Mouse (Mus musculus): ENCODE data around the gene Elf1. TPM values are rescaled to one million over a fixed set of nuclear protein-coding genes. Genes with fewer than 3 reads are reported as not detected.
A peak's percentile ranks its signal among the peaks of the same experiment; 100 is the strongest.

The Elf1 gene
- total and polyA plus RNA-seq, 3 experiments = 4.7 to 141 (median 79.0) TPM

- Histone ChIP-seq H3K27me3 (ENCODE audit: insufficient read depth, low read length) (no peaks in the 10 kb centered on the region), H3K9me3 (replicated peaks) (no peaks in the 10 kb centered on the region), H3K4me1 (ENCODE audit: insufficient read depth, low read depth, low read length) (peaks cover 73% of the 10 kb centered on the region), H3K36me3 (replicated peaks) (peaks cover 27% of the 10 kb centered on the region), H3K4me3 (ENCODE audit: low read depth, low read length) (peak overlapping the region; percentile 22; the same call in 1 of the 2 replicates)
- peak; percentile 42 for ATAC-seq (ENCODE audit: extremely low read depth, insufficient number of reproducible peaks, low FRiP score, poor library complexity, severe bottlenecking)
- TF ChIP-seq CTCF (IDR thresholded peaks at IDR 0.05; ENCODE audit: low read depth, low read length) (no peak), GATA2 (IDR thresholded peaks at IDR 0.05; ENCODE audit: borderline replicate concordance, low read depth, low read length) (no peak), GATA1 (IDR thresholded peaks at IDR 0.05; ENCODE audit: borderline replicate concordance, low read length) (no peak), TAL1 (conservative IDR thresholded peaks at IDR 0.05; ENCODE audit: low read depth, low read length) (no peak), POLR2AphosphoS5 (IDR thresholded peaks at IDR 0.05; ENCODE audit: insufficient replicate concordance, low read depth, low read length) (no peak)
- peak; percentile 19 for DNase-seq (ENCODE audit: low spot score)
These were observed 54.3 kb downstream of the Elf1 start for GRCm38 (mm10) chr14:79535318-79535717.

- Histone ChIP-seq H3K36me3 (replicated peaks) (peaks cover 27% of the 10 kb centered on the region), H3K4me3 (ENCODE audit: low read depth, low read length) (peak overlapping the region; percentile 2; the same call in 1 of the 2 replicates), H3K4me1 (ENCODE audit: insufficient read depth, low read depth, low read length) (peaks cover 68% of the 10 kb centered on the region), H3K27me3 (ENCODE audit: insufficient read depth, low read length) (no peaks in the 10 kb centered on the region), H3K9me3 (replicated peaks) (no peaks in the 10 kb centered on the region)
- ATAC-seq (ENCODE audit: extremely low read depth, insufficient number of reproducible peaks, low FRiP score, poor library complexity, severe bottlenecking) (no peak), DNase-seq (ENCODE audit: low spot score) (no peak)
- TF ChIP-seq TAL1 (conservative IDR thresholded peaks at IDR 0.05; ENCODE audit: low read depth, low read length) (no peak), GATA1 (IDR thresholded peaks at IDR 0.05; ENCODE audit: borderline replicate concordance, low read length) (no peak), GATA2 (IDR thresholded peaks at IDR 0.05; ENCODE audit: borderline replicate concordance, low read depth, low read length) (no peak), POLR2AphosphoS5 (IDR thresholded peaks at IDR 0.05; ENCODE audit: insufficient replicate concordance, low read depth, low read length) (no peak), CTCF (IDR thresholded peaks at IDR 0.05; ENCODE audit: low read depth, low read length) (no peak)
These were observed 55.0 kb downstream of the Elf1 start for GRCm38 (mm10) chr14:79536011-79536410.

GRCm38 (mm10) chr14:79536837-79537236 is 55.8 kb downstream of the Elf1 start:
- no peaks in the 10 kb centered on the region for H3K9me3 ChIP-seq (replicated peaks)
- DNase-seq (ENCODE audit: low spot score) = no peak
- H3K27me3 ChIP-seq (ENCODE audit: insufficient read depth, low read length) = no peaks in the 10 kb centered on the region
- no peak overlapping the region; the same call in 1 of the 2 replicates for H3K4me3 ChIP-seq (ENCODE audit: low read depth, low read length)
- peaks cover 66% of the 10 kb centered on the region for H3K4me1 ChIP-seq (ENCODE audit: insufficient read depth, low read depth, low read length)
- peaks cover 33% of the 10 kb centered on the region for H3K36me3 ChIP-seq (replicated peaks)
- ATAC-seq (ENCODE audit: extremely low read depth, insufficient number of reproducible peaks, low FRiP score, poor library complexity, severe bottlenecking) = no peak
- no peak for TF ChIP-seq POLR2AphosphoS5 (IDR thresholded peaks at IDR 0.05; ENCODE audit: insufficient replicate concordance, low read depth, low read length)
- TF ChIP-seq CTCF (IDR thresholded peaks at IDR 0.05; ENCODE audit: low read depth, low read length) = no peak
- TF ChIP-seq GATA1 (IDR thresholded peaks at IDR 0.05; ENCODE audit: borderline replicate concordance, low read length) = no peak
- no peak for TF ChIP-seq GATA2 (IDR thresholded peaks at IDR 0.05; ENCODE audit: borderline replicate concordance, low read depth, low read length)
- no peak for TF ChIP-seq TAL1 (conservative IDR thresholded peaks at IDR 0.05; ENCODE audit: low read depth, low read length)

- peaks cover 59% of the 10 kb centered on the region for H3K4me1 ChIP-seq (ENCODE audit: insufficient read depth, low read depth, low read length)
- ATAC-seq (ENCODE audit: extremely low read depth, insufficient number of reproducible peaks, low FRiP score, poor library complexity, severe bottlenecking) (peak; percentile 85), DNase-seq (ENCODE audit: low spot score) (peak; percentile 25)
- H3K27me3 ChIP-seq (ENCODE audit: insufficient read depth, low read length) = no peaks in the 10 kb centered on the region
- peak overlapping the region; percentile 25; the same call in 1 of the 2 replicates for H3K4me3 ChIP-seq (ENCODE audit: low read depth, low read length)
- H3K9me3 ChIP-seq (replicated peaks) = no peaks in the 10 kb centered on the region
- peaks cover 35% of the 10 kb centered on the region for H3K36me3 ChIP-seq (replicated peaks)
- TF ChIP-seq POLR2AphosphoS5 (IDR thresholded peaks at IDR 0.05; ENCODE audit: insufficient replicate concordance, low read depth, low read length) (no peak), CTCF (IDR thresholded peaks at IDR 0.05; ENCODE audit: low read depth, low read length) (no peak), TAL1 (conservative IDR thresholded peaks at IDR 0.05; ENCODE audit: low read depth, low read length) (no peak), GATA2 (IDR thresholded peaks at IDR 0.05; ENCODE audit: borderline replicate concordance, low read depth, low read length) (no peak)
These were observed 56.5 kb downstream of the Elf1 start for GRCm38 (mm10) chr14:79537463-79537862.

- ATAC-seq (ENCODE audit: extremely low read depth, insufficient number of reproducible peaks, low FRiP score, poor library complexity, severe bottlenecking) = no peak
- H3K4me3 ChIP-seq (ENCODE audit: low read depth, low read length) = no peak overlapping the region
- H3K4me1 ChIP-seq (ENCODE audit: insufficient read depth, low read depth, low read length) = peaks cover 55% of the 10 kb centered on the region
- DNase-seq (ENCODE audit: low spot score) = no peak
- peaks cover 39% of the 10 kb centered on the region for H3K36me3 ChIP-seq (replicated peaks)
- TF ChIP-seq POLR2AphosphoS5 (IDR thresholded peaks at IDR 0.05; ENCODE audit: insufficient replicate concordance, low read depth, low read length) = no peak
- TF ChIP-seq TAL1 (conservative IDR thresholded peaks at IDR 0.05; ENCODE audit: low read depth, low read length) = no peak
- TF ChIP-seq GATA1 (IDR thresholded peaks at IDR 0.05; ENCODE audit: borderline replicate concordance, low read length) = no peak
- no peak for TF ChIP-seq CTCF (IDR thresholded peaks at IDR 0.05; ENCODE audit: low read depth, low read length)
- TF ChIP-seq GATA2 (IDR thresholded peaks at IDR 0.05; ENCODE audit: borderline replicate concordance, low read depth, low read length) = no peak
- no peaks in the 10 kb centered on the region for H3K9me3 ChIP-seq (replicated peaks)
- no peaks in the 10 kb centered on the region for H3K27me3 ChIP-seq (ENCODE audit: insufficient read depth, low read length)
These were observed 56.9 kb downstream of the Elf1 start for GRCm38 (mm10) chr14:79537921-79538320.

- H3K4me3 ChIP-seq (ENCODE audit: low read depth, low read length) = no peak overlapping the region
- H3K9me3 ChIP-seq (replicated peaks) = no peaks in the 10 kb centered on the region
- peaks cover 49% of the 10 kb centered on the region for H3K36me3 ChIP-seq (replicated peaks)
- H3K4me1 ChIP-seq (ENCODE audit: insufficient read depth, low read depth, low read length) = peaks cover 26% of the 10 kb centered on the region
- no peak for DNase-seq (ENCODE audit: low spot score)
- no peaks in the 10 kb centered on the region for H3K27me3 ChIP-seq (ENCODE audit: insufficient read depth, low read length)
- no peak for ATAC-seq (ENCODE audit: extremely low read depth, insufficient number of reproducible peaks, low FRiP score, poor library complexity, severe bottlenecking)
- TF ChIP-seq TAL1 (conservative IDR thresholded peaks at IDR 0.05; ENCODE audit: low read depth, low read length) = no peak
- no peak for TF ChIP-seq CTCF (IDR thresholded peaks at IDR 0.05; ENCODE audit: low read depth, low read length)
- no peak for TF ChIP-seq POLR2AphosphoS5 (IDR thresholded peaks at IDR 0.05; ENCODE audit: insufficient replicate concordance, low read depth, low read length)
- TF ChIP-seq GATA2 (IDR thresholded peaks at IDR 0.05; ENCODE audit: borderline replicate concordance, low read depth, low read length) = no peak
- no peak for TF ChIP-seq GATA1 (IDR thresholded peaks at IDR 0.05; ENCODE audit: borderline replicate concordance, low read length)
These were observed 60.6 kb downstream of the Elf1 start for GRCm38 (mm10) chr14:79541606-79542005.
